Mouse (Mus musculus) ES-E14 (cell line): ENCODE results near the gene Myg1. TPM values are rescaled to one million over a fixed set of nuclear protein-coding genes. Genes with fewer than 3 reads are reported as not detected.
"Not testable (repeated sequence)": the region's sequence is repeated elsewhere in the genome, so short reads cannot be mapped to it uniquely, and the experiment has no call there.

ENCODE experiments used
- DNase-seq: peaks from one replicate; pipeline ENCODE4 v3.0.0-alpha.2; 2013; ENCODE audit warnings: low read depth, low spot score
- H3K27ac ChIP-seq: 2 replicates; pipeline ENCODE4 v1.5.1; 2012; ENCODE audit warnings: low read depth, mild to moderate bottlenecking, low read length, moderate library complexity, mixed read lengths; ENCODE audit not compliant: poor library complexity, insufficient read depth, severe bottlenecking
- H3K36me3 ChIP-seq: 2 replicates; pipeline ENCODE4 v1.6.1; 2012; ENCODE audit warnings: mild to moderate bottlenecking, low read length, moderate library complexity, mixed read lengths; ENCODE audit not compliant: control insufficient read depth, poor library complexity, insufficient read depth, severe bottlenecking
- H3K4me1 ChIP-seq, 2 experiments: fragments of 150-350 bp in 1 of 2; sonication (generic) in 1 of 2; 2 replicates each; pipeline ENCODE4 v1.6.1; 2012; ENCODE audit warnings: low read length in 2 of 2, mild to moderate bottlenecking in 1 of 2, mixed read lengths in 1 of 2; ENCODE audit not compliant: control insufficient read depth in 2 of 2, insufficient read depth in 2 of 2, poor library complexity in 1 of 2
- H3K4me3 ChIP-seq, 2 experiments: fragments of 150-350 bp in 1 of 2; sonication (generic) in 1 of 2; 2 replicates each; pipeline ENCODE4 v1.5.1; 2012; ENCODE audit warnings: low read length in 2 of 2, low read depth in 1 of 2, mild to moderate bottlenecking in 1 of 2, mixed read lengths in 1 of 2; ENCODE audit not compliant: insufficient read depth in 1 of 2, poor library complexity in 1 of 2, severe bottlenecking in 1 of 2
- H3K9ac ChIP-seq: 2 replicates; pipeline ENCODE4 v1.6.1; 2012; ENCODE audit warnings: low read depth, mild to moderate bottlenecking, low read length, mixed read lengths; ENCODE audit not compliant: poor library complexity, insufficient read depth, severe bottlenecking
- H3K9me3 ChIP-seq: fragments of 150-350 bp; sonication (generic); 2 replicates; pipeline ENCODE4 v1.6.1; 2012; ENCODE audit warnings: low read depth, mild to moderate bottlenecking, low read length; ENCODE audit not compliant: control insufficient read depth, insufficient read depth
- CHD2 ChIP-seq: IDR thresholded peaks from 2 replicates; pipeline ENCODE4 v1.6.1; 2014; ENCODE audit warnings: mild to moderate bottlenecking, low read depth, low read length, inconsistent platforms
- HCFC1 ChIP-seq: IDR thresholded peaks from 2 replicates; pipeline ENCODE4 v1.6.1; 2012; ENCODE audit warnings: low read length, inconsistent platforms, borderline replicate concordance; ENCODE audit not compliant: insufficient read depth
- MAFK ChIP-seq: IDR thresholded peaks from 2 replicates; pipeline ENCODE4 v1.6.1; 2014; ENCODE audit warnings: mild to moderate bottlenecking, low read depth, low read length, inconsistent platforms; ENCODE audit not compliant: insufficient read depth
- ZC3H11A ChIP-seq: IDR thresholded peaks from 2 replicates; pipeline ENCODE4 v1.6.1; 2012; ENCODE audit warnings: low read depth, mild to moderate bottlenecking, inconsistent platforms, low read length, borderline replicate concordance
- ZNF384 ChIP-seq: IDR thresholded peaks from 2 replicates; pipeline ENCODE4 v1.6.1; 2012; ENCODE audit warnings: low read depth, low read length, inconsistent platforms
- in situ Hi-C, 2 experiments: fragments of 600-800 bp; cut with MboI; formaldehyde crosslinking; loops; one replicate each; pipeline ENCODE4 v1.15.1; 2025; ENCODE audit warnings: low sequenced_read_pairs in 2 of 2, inconsistent platforms in 1 of 2; ENCODE audit not compliant: unreplicated experiment in 2 of 2
- total RNA-seq: library from RNA; depleted of rRNA; stranded (reverse); fragments of 300-350 nt; gene quantifications from 2 replicates; pipeline ENCODE4 v1.2.3, GENCODE M21; 2012

Gene Myg1
- total RNA-seq, 1 experiment = 109 TPM

DNA sequence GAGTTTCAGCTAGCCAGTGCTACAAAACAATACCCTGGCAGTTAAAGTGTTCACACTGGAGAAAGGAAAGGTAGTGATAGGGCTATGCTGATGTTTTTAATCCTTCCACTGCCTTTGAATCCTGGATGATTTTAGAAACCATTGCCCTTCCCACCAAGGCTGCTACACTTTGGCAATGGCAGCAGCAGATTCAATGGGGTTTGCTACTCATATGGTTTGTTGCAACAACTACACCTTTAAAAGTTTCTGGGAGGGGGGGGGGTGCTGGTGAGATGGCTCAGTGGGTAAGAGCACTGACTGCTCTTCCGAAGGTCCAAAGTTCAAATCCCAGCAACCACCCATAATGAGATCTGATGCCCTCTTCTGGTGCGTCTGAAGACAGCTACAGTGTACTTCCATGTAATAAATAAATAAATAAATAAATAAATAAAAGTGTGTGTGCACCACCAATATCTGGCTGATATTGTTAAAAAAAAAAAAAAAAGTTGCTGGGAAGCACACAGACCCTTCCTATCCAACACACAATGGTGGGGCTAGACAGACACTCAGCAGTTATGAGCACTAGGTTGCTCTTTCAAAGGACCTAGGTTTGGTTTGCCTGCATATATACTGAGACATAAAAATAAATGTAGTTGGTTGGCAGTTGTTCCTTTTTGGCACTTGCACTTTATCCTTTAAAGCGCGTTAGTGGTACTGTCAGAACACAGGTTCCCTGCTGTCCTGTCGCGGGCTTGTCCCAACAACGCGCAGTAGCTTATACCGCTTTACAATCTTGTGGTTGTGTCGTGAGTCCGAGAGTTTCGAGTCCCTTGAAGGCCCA is 6.6 kb upstream of the Myg1 start:
- Histone ChIP-seq H3K36me3 (peaks cover 30% of the 10 kb centered on the region), H3K4me3 (peak overlapping the region; percentile 44 to 89), H3K4me1 (peaks cover 1 to 2% of the 10 kb centered on the region in 2 experiments; a peak in 1 of 4 replicates), H3K9me3 (no peaks in the 10 kb centered on the region), H3K9ac (peak overlapping the region; percentile 13; the same call in 1 of the 2 replicates), H3K27ac (no peak overlapping the region)
- in situ Hi-C loops = no loop called here
- DNase-seq = no peak
- TF ChIP-seq ZC3H11A = no peak
- no peak for TF ChIP-seq HCFC1
- no peak for TF ChIP-seq ZNF384
- no peak for TF ChIP-seq MAFK
- no peak for TF ChIP-seq CHD2

DNA sequence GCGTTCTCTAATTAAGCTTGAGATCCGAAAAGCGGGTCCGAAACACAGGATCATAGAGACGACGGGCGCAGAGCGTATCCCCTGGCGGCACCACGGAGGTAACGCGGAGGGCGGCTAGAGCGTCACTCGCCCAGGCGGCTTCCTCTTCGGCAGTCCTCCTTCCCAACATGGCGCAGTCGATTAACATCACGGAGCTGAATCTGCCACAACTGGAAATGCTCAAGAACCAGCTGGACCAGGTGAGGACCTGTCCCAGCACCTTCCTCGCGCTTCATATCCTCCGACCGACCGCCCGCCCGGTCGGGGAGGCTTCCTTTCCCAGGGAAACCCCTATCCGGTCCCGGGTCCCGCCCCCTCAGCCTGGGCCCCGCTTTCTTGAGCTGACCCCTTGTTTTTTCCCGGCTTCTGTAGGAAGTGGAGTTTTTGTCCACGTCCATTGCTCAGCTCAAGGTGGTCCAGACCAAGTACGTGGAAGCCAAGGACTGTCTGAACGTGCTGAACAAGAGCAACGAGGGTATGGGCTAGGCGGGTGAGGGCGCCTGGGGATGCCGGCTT is 5.4 kb upstream of the Myg1 start, which contains the start of gene Pfdn5:
Gene Pfdn5, plus strand, starts transcription at position 95 of the 555 bp plus-strand sequence.
- TF ChIP-seq HCFC1 (peak; percentile 31; the same call in 1 of the 2 replicates), MAFK (no peak)
- H3K4me3 ChIP-seq = peak within 1 kb of the TSS; percentile 82 to 97

DNA sequence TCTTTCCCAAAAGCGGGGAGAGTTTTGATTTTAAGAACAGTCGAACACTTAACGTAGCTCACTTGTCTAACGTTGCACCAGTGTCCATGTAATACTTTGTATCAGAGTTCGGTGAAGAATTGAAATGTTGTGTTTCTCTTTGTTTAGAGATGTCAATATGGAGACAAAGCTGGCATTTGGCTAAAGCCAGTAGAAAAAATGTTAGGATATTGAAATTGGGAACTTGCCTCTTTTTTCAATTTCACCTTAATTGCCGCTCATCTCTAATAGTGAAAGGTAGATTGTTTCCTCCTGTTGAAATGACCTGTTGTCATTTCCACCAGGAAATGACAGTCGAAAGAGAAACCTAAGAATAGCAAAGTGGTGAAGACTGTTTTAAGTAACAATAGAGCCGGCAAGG is 4.6 kb upstream of the Myg1 start:
- no peak overlapping the region for H3K27ac ChIP-seq

More for the DNA sequence above, 5.4 kb upstream of the Myg1 start, which contains the start of gene Pfdn5:
- H3K4me1 ChIP-seq = peaks cover 1 to 2% of the 10 kb centered on the region in 2 experiments; a peak in 1 of 4 replicates
- no peaks in the 10 kb centered on the region for H3K9me3 ChIP-seq
- no peak within 1 kb of the TSS for H3K27ac ChIP-seq
- in situ Hi-C loops = no loop called here
- peak; percentile 60 for DNase-seq
- H3K36me3 ChIP-seq = peaks cover 25% of the 10 kb centered on the region
- H3K9ac ChIP-seq = peak within 1 kb of the TSS; percentile 79

DNA sequence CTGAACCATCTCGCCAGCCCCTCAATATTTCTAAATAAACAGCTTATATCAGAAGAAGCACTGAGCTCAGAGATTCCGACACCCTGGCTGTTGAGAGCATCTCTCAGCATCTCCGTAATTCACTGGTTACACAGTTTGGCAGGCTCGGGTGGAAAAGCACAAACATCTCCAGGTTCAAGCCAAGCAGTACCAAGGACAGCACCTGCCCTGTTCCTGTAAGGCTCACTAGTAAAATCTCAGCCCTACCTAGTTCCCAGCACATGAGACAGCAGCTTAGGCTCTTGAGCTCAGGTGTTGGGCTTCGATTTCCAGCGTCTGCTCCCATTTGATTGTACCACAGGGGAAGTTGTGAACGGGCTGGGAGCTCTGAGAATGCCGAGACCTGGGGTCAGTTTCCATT is 3.7 kb downstream of the Myg1 start:
- peaks cover 49% of the 10 kb centered on the region for H3K36me3 ChIP-seq
- H3K27ac ChIP-seq = no peak overlapping the region
- no peaks in the 10 kb centered on the region for H3K4me1 ChIP-seq
- in situ Hi-C loops = no loop called here
- DNase-seq = no peak
- TF ChIP-seq ZC3H11A = no peak
- no peak for TF ChIP-seq CHD2
- no peak for TF ChIP-seq ZNF384
- TF ChIP-seq HCFC1 = no peak
- TF ChIP-seq MAFK = no peak
- no peaks in the 10 kb centered on the region for H3K9me3 ChIP-seq
- no peak overlapping the region for H3K9ac ChIP-seq
- no peak overlapping the region for H3K4me3 ChIP-seq

More for the DNA sequence above, 4.6 kb upstream of the Myg1 start:
- Histone ChIP-seq H3K4me1 (peaks cover 1 to 2% of the 10 kb centered on the region in 2 experiments; a peak in 1 of 4 replicates), H3K9ac (peak overlapping the region; percentile 79; the same call in 1 of the 2 replicates), H3K4me3 (peak overlapping the region; percentile 82 to 97), H3K9me3 (no peaks in the 10 kb centered on the region), H3K36me3 (peaks cover 27% of the 10 kb centered on the region)
- no peak for DNase-seq
- TF ChIP-seq ZC3H11A (no peak), CHD2 (no peak), MAFK (no peak), HCFC1 (no peak), ZNF384 (no peak)
- in situ Hi-C loops = no loop called here

DNA sequence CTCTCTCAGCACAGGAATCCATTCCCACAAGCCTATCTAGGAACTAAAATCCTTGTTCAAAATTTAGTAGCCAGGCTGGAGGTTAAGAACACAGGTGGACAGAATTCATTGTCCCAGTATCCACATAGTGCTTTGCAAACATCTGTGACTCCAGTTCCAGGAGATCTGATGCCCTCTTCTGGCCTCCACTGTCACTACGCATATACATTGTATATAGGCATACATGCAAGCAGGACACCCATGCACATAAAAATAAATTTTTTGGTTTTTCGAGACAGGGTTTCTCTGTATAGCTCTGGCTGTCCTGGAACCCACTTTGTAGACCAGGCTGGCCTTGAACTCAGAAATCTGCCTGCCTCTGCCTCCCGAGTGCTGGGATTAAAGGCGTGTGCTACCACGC is 4.4 kb downstream of the Myg1 start:
- peaks cover 51% of the 10 kb centered on the region for H3K36me3 ChIP-seq
- H3K4me1 ChIP-seq, H3K4me3 ChIP-seq, DNase-seq, H3K27ac ChIP-seq, H3K9me3 ChIP-seq, H3K9ac ChIP-seq, in situ Hi-C loops: not testable (repeated sequence)
